Mouse (Mus musculus): ENCODE results near the gene Fbxo44.

GRCm38 (mm10) chr4:148166986-148167385 is 6.7 kb upstream of the Fbxo44 start:
- TF ChIP-seq CTCF (IDR thresholded peaks at IDR 0.05; ENCODE audit: extremely low read depth, insufficient read depth, insufficient read length, insufficient replicate concordance) (peak; percentile 56; the same call in 1 of the 2 replicates), POLR2A (IDR thresholded peaks at IDR 0.05; ENCODE audit: low read depth, low read length) (no peak)

All from spleen, adult 2 months (tissue).